In genomic region chr3:63340110-63340509, GRCm38 (mm10) we compare ENCODE assay signal across 21 mouse cellular contexts.
"Had no signal": no experiment of that assay in that cellular context is flagged by ENCODE, and none has a peak within 500 bp of the region (broad histone marks: within the 10 kb centered on the region; RNA-seq: fewer than 3 reads in every experiment).

No protein-coding gene starts in this region.

- H3K9me3 ChIP-seq: heart, embryonic 10.5 days; heart, embryonic 12.5 days; hindbrain, embryonic 10.5 days; hindbrain, embryonic 12.5 days; intestine, embryonic 15.5 days; liver, embryonic 13.5 days; liver, embryonic 15.5 days had no signal

- H3K27me3 ChIP-seq: heart, embryonic 12.5 days; hindbrain, embryonic 12.5 days; intestine, embryonic 15.5 days; liver, embryonic 13.5 days; liver, embryonic 15.5 days had no signal

- H3K4me3 ChIP-seq: gastrocnemius, adult 2 months; heart, embryonic 10.5 days; heart, embryonic 12.5 days; hindbrain, embryonic 10.5 days; hindbrain, embryonic 12.5 days; intestine, embryonic 15.5 days; layer of hippocampus, adult 2 months; left cerebral cortex, adult 2 months; liver, embryonic 13.5 days; liver, embryonic 15.5 days had no signal

- H3K4me2 ChIP-seq: heart, embryonic 12.5 days; hindbrain, embryonic 12.5 days; hindbrain, embryonic 14.5 days; intestine, embryonic 15.5 days; liver, embryonic 11.5 days; liver, embryonic 13.5 days; liver, embryonic 15.5 days had no signal

- DNase-seq: gastrocnemius, adult 2 months; gastrocnemius, postnatal 10 days; gastrocnemius, postnatal 25 days; heart, adult 18-20 months; heart, postnatal 10 days; heart, postnatal 4 days; liver, embryonic 13.5 days; liver, postnatal 0 days had no signal

- H3K9ac ChIP-seq: heart, embryonic 12.5 days; hindbrain, embryonic 12.5 days; hindbrain, embryonic 14.5 days; intestine, embryonic 15.5 days; liver, embryonic 13.5 days; liver, embryonic 15.5 days; liver, postnatal 0 days had no signal

- ATAC-seq: forebrain, embryonic 16.5 days; hindbrain, embryonic 16.5 days; inflammation-experienced regulatory T-cells, adult 6 months; liver, postnatal 0 days had no signal

- H3K4me1 ChIP-seq: heart, embryonic 10.5 days; heart, embryonic 12.5 days; hindbrain, embryonic 10.5 days; hindbrain, embryonic 12.5 days; intestine, embryonic 15.5 days; liver, embryonic 13.5 days; liver, embryonic 15.5 days had no signal

- H3K36me3 ChIP-seq: heart, embryonic 10.5 days; heart, embryonic 12.5 days; hindbrain, embryonic 10.5 days; hindbrain, embryonic 12.5 days; intestine, embryonic 15.5 days; liver, embryonic 13.5 days; liver, embryonic 15.5 days had no signal

- H3K27ac ChIP-seq: gastrocnemius, adult 2 months; heart, embryonic 10.5 days; hindbrain, embryonic 10.5 days; hindbrain, embryonic 12.5 days; hindbrain, embryonic 14.5 days; intestine, embryonic 15.5 days; layer of hippocampus, adult 2 months; left cerebral cortex, adult 2 months; liver, embryonic 13.5 days; liver, embryonic 15.5 days had no signal
